Mouse (Mus musculus) gastrocnemius, adult 2 months (tissue): ENCODE measurements at regions not wholly inside any gene's neighbourhood (a gene's known extent, or its start where the extent isn't known, plus 50 kb on each side); places are given as distances from the start of the nearest gene placed in this dataset.

Experiments
- DNase-seq: peaks from one replicate; pipeline ENCODE4 v3.0.0; 2022
- H3K27ac ChIP-seq: fragments of 200-600 bp; 2 replicates; pipeline ENCODE4 v1.8.1; 2022; ENCODE audit warnings: mild to moderate bottlenecking
- H3K4me3 ChIP-seq: fragments of 200-600 bp; 2 replicates; pipeline ENCODE4 v1.8.1; 2022; ENCODE audit warnings: mild to moderate bottlenecking, moderate library complexity
- CTCF ChIP-seq: fragments of 200-600 bp; IDR thresholded peaks from 2 replicates; pipeline ENCODE4 v1.8.1; 2022; ENCODE audit warnings: antibody characterized with exemption, mild to moderate bottlenecking, moderate library complexity
- intact Hi-C: fragments of 180-260 bp; cut with DNase I; formaldehyde crosslinking; loops from one replicate; pipeline ENCODE4 v1.15.1; 2025

DNA sequence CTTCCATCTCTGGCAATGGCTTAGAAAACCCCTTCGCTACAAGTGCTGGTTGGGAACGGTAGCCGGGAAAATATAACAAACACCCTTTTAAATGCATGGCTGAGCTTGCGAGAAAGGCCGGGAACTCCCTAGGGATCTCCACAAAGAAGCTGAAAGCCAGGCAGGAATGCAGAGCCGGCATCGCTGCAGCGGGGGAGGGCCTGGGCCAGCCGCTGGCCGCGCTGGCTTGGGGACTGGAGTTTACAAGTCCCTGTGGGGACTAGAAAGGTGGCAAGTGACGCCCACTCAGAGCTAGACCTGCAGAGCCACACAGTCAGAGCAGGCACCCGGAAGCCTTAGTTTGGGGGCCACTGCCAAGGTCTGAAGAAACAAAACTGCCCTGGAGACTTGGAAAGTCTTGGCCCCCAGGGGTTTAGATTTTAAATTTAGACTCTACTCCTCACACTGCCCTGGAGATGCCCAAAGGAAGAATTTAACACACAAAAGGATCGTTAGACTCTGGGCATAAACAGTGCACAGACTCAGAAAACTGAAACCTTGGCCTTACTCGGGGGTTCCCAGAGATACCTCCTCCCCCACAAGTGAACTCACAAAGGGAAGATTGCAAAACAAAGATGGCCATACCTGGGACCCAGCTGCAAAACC lies 59.4 kb downstream of the 1700001O22Rik start:
- intact Hi-C loops, result no loop called here
- peak overlapping the region; percentile 83 for H3K27ac ChIP-seq
- no peak for TF ChIP-seq CTCF
- H3K4me3 ChIP-seq, result peak overlapping the region; percentile 47
- peak; percentile 76 for DNase-seq

DNA sequence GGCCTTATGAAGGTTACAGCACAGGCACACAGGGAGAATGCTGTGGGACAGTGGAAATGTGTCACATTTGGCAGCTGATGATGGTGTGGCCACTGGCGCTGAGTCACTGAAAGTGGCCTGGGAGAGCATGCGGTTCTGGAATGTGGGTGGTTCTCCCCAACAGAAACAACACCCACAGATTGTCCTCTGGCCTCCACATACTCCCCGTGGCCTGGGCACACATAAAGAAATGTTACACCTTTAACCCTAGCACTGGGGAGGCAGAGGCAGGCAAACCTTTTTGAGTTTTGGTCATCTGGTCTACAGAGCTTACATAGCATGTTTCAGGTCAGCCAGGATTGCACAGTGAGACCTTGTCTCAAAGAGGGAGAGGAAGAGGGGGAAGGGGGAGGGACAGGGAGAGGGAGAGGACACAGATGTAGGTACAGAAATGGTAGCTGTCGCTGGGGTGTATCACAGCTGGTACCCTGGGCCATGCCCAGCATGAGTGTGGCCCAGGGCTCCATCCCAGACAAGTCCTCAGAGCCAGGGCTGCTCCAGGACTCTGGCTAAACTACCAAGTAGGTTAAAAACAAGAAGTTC lies 60.1 kb downstream of the 1700001O22Rik start:
- no peak for TF ChIP-seq CTCF
- intact Hi-C loops, result no loop called here
- peak; percentile 57 for DNase-seq
- H3K27ac ChIP-seq, result peak overlapping the region; percentile 83
- H3K4me3 ChIP-seq, result peak overlapping the region; percentile 47

DNA sequence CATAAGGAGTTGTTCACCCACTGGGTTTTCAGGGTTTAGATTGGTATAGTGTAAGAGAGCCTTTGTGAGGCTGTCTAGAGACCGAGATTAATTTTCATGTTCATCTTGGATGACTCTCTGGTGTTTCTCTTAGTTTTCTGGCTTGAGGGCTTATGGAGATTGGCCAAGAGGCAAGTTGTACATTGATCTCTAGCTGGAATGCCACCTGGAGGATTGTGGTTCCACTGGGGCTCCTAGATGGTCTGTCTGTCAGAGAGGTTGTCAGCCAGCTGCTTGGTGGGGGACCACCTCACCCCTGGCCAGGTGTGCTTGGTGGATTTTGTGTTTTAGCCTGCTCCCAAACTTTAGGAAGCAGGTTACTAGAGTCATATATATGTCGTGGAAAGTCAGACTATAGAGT lies 62.0 kb downstream of the 1700001O22Rik start:
- intact Hi-C loops, result no loop called here
- no peak overlapping the region for H3K27ac ChIP-seq
- no peak for TF ChIP-seq CTCF
- DNase-seq, result no peak
- H3K4me3 ChIP-seq, result no peak overlapping the region

DNA sequence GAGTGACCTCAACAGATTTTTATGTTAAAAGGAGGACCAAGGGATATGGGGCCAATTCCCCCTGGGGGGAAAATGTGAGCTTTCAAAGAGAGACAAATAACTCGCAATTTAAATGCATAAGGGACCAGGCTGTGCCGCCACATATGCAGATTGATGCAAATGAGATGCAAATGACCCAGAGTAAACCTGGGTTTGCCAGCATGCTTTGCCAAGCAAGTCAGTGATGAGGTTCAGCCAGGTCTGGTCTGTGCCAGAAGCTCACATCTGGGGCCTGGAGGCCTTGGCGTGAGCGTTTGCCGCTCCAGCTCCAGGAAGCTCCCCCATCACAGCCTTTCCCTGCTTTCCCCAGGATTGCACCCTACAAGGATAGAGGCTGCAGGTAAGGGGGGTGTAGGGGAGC lies 65.7 kb downstream of the 1700001O22Rik start:
- no peak for TF ChIP-seq CTCF
- DNase-seq, result peak; percentile 32
- intact Hi-C loops, result no loop called here
- no peak overlapping the region for H3K4me3 ChIP-seq
- no peak overlapping the region for H3K27ac ChIP-seq

DNA sequence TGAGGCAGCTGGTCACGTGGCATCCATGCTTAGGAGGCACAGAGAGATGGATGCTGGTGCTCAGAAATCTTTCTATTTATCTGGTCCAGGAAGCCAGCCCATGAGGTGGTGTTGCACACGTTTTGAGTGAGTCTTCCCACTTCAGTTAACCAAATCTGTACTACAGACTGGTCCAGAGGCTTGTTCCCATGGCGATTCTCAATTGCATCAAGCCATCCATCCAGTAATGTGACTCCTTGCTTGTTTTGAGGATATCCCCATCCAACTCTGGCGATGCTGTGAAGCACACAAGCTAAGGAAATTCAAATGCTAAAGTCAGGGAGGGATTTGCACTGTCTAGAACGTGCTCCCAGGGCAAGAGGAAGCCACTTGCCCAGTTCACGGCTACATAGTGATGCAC lies 66.8 kb downstream of the 1700001O22Rik start:
- TF ChIP-seq CTCF, result no peak
- H3K4me3 ChIP-seq, result no peak overlapping the region
- intact Hi-C loops, result no loop called here
- H3K27ac ChIP-seq, result no peak overlapping the region
- DNase-seq, result no peak

DNA sequence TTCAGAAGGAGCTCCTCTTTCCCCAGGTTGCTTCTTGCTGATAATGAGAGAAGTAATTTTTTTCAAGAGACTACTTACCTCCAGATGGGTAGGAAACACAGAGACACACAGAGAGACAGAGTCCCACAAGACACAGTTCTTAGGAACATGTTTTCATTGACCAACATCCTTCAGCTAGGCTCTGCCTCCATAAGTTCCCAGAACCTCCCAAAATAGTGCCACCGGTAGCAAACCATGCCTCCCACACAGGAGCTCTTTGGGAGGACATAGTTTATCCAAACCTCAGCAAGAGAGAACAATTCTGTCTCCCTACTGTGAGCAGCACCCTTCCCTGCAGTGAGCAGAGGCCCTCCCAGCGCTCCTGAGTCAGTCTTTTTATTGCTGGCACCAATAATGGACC lies 67.2 kb downstream of the 1700001O22Rik start:
- intact Hi-C loops, result no loop called here
- TF ChIP-seq CTCF, result no peak
- DNase-seq, result no peak
- Histone ChIP-seq H3K4me3 (no peak overlapping the region), H3K27ac (no peak overlapping the region)

DNA sequence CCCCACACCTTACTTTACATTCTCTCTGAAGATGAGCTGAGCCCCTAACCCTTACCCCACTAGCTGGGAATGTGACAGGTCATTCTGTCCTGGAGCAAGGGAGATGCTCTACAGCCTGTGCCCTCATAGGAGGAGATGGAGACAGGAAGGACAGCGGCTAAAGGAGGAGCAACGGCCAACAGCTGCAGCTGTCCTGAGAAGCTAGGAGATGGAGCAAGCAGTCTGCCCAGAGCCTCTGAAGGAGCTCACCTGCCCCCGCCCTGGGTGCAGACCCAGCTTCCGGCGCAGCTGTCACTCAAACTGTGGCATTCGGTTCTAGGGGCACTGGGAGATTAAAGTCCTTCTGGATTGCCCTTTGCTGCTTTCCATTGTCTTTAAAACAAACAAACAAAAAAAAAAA lies 69.6 kb downstream of the 1700001O22Rik start:
- H3K27ac ChIP-seq, result no peak overlapping the region
- H3K4me3 ChIP-seq, result no peak overlapping the region
- intact Hi-C loops, result no loop called here
- no peak for TF ChIP-seq CTCF
- DNase-seq, result no peak

DNA sequence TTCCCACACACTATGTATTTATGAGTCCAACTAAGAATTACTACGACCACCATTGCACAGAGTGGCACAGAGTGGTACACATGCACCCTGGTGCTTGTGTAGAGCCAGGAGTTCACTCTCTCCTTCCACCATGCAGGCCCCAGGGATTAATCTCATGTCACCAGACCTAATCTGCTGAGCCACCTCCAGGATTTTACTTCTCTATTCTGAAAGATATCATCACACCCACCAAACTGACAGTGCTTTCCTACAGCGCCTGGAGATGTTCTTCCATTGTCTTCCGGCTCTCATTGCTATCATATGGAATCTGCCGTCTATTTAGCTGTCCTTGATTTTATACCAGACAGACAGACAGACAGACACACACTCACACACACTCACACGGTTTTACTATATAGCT lies 71.6 kb downstream of the 1700001O22Rik start:
- no peak overlapping the region for H3K27ac ChIP-seq
- no peak overlapping the region for H3K4me3 ChIP-seq
- DNase-seq, result no peak
- no peak for TF ChIP-seq CTCF
- intact Hi-C loops, result no loop called here

DNA sequence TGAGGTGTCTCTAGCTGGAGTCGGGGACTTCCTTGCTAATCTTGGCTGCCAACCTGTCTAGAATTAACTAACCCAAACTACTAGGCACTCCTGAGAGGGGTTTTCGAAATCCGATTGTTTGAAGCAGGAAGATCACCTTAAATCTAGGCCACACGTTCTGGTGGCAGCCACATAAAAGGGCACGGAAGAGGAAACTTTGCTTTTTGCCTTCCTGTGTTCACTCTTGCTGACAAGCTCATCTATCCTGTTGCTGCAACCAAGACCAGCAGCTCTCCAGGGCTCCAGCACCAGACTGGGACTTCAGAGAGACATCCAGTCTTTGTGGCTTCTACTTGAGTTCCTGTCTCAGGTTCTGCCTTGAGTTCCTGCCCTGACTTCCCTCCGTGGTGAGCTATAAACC lies 75.5 kb downstream of the 1700001O22Rik start:
- H3K27ac ChIP-seq, result no peak overlapping the region
- DNase-seq, result no peak
- H3K4me3 ChIP-seq, result no peak overlapping the region
- no peak for TF ChIP-seq CTCF
- intact Hi-C loops, result no loop called here

DNA sequence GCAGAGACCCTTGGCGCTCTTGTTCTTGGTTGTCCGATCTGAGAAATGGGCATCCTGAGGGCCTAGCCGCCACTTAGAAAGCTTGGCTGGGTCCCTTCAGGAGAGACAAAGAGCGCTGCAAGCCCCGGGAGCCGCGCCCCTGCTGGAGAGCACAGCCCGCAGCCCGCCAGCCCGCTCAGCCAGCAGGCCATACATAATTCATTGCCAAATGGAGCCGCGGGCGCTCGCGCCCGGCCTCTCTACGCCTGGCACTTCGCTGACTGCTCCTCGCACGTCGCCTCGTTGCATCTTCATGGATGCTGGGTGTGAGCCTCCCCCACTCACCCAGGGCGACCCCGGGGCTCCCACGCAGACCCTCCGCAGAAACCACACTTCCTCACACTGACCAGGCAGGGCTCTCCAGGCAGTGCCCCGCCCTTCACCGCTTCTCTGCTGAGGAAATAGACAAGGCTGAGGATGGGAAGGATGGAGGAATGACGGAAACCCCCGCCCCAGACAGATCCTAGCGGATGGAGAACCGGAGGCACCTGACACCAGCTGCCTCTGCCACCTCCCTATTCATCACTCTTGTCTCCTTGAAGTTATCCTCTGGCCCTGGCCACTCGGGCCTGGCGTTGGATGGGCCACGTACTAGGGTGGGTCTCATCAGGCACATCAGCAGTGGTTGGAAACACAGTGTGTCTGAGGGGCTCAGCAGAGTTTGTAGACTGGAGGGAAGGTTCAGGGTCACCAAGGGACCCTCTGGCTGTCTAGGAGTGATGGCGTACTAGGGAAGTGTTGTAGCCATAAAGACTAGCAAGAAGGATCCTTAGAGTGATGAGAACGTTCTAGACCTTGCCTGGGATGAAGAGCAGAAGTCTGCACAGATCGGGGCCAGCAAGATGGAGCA lies 77.6 kb downstream of the 1700001O22Rik start:
- Histone ChIP-seq H3K4me3 (peak overlapping the region; percentile 53), H3K27ac (peak overlapping the region; percentile 65)
- peak; percentile 41 for TF ChIP-seq CTCF
- intact Hi-C loops, result no loop called here
- peak; percentile 64 for DNase-seq

DNA sequence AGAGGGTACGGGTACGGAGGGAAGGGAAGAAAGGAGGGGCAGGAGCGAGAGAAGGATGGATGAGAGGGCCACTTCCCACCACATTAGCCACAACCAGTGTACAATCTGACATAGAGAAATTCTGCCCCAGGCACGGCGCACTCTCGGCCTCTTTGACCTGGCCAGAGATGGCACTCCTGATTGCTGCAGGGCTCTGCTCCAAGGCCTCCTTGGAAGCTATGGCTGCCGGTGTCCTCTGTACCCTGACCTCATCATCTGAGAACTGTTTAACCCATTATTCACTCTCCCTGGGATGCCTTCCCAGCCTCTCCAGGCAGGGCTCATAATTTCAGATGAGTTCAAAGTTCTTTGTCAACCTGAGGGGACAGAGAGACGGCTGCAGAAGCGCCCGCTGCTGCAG lies 78.3 kb downstream of the 1700001O22Rik start:
- peak; percentile 62 for DNase-seq
- TF ChIP-seq CTCF, result no peak
- intact Hi-C loops, result no loop called here
- Histone ChIP-seq H3K4me3 (peak overlapping the region; percentile 53), H3K27ac (peak overlapping the region; percentile 65)

DNA sequence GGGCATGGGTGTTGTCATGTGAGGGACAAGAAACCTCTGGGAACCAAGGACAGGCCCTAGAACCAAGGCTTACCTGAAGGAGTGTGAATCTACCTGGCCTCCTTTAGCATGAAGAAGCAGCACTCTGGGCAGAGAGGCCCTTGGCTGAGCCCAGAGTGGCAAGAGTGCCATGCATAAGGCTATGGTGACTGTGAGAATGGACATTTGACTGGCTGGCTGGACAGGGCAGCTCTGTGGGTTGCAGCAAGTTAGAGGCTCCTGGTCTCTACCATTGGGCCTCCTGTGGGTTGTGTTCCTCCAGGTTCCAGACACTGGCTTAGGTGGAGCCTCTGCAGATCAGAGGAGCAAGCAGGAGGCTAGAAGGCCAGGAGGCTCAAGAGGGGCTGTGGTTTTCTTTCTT lies 78.9 kb downstream of the 1700001O22Rik start:
- Histone ChIP-seq H3K27ac (peak overlapping the region; percentile 21), H3K4me3 (no peak overlapping the region)
- intact Hi-C loops, result loop anchor here (5.0 kb wide), 1 partner anchor 43 kb away; no protein-coding TSS in a partner anchor
- DNase-seq, result no peak
- no peak for TF ChIP-seq CTCF

DNA sequence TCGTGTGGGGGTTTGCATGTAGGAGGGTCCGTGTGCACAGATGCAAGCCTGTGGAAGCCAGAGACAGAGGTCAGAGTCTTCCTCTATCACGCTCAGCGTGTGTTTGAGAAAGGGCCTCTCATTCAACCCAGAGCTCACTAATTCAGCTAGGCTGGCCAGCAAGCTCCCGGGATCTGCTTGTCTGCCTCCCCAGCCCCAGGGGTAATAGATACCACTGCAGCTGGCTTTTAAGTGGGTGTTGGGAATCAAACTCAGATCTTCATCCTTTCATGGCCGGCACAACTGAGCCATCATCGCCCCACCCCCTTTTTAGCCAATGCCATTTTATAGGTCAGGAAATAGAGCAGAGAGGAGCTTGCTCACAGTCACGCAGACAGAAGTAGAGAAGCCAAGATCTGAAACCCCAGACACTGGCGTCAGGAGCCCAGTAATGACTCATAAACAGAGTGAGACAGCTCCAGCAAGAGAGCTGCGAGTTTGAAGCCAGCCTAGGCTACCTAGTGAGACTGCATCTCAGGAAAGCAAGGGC lies 80.3 kb downstream of the 1700001O22Rik start:
- Histone ChIP-seq H3K27ac (peak overlapping the region; percentile 96), H3K4me3 (no peak overlapping the region)
- DNase-seq, result peak; percentile 71
- intact Hi-C loops, result loop anchor here (5.0 kb wide), 1 partner anchor 44 kb away; no protein-coding TSS in a partner anchor
- no peak for TF ChIP-seq CTCF
